Comparison of ENCODE assay signal across 8 mouse cellular contexts in genomic region chr6:47835984-47836521, GRCm38 (mm10). TPM values are rescaled to one million over a fixed set of nuclear protein-coding genes. Genes with fewer than 3 reads are reported as not detected.
DNase-seq lines count a peak whose midpoint lies in the region; ATAC-seq and TF ChIP-seq lines count a peak whose summit lies in the region.

No protein-coding gene starts in this region.

- no peaks in the 10 kb centered on the region for H3K27me3 ChIP-seq in embryonic facial prominence, embryonic 14.5 days (replicated peaks; ENCODE audit: control insufficient read depth, insufficient read depth, low read length)
- H3K27me3 ChIP-seq in heart, embryonic 13.5 days (replicated peaks): peaks cover 13% of the 10 kb centered on the region; the same call in 1 of the 2 replicates
- no peaks in the 10 kb centered on the region for H3K27me3 ChIP-seq in kidney, postnatal 0 days (ENCODE audit: insufficient read depth, low read length)
- H3K27me3 ChIP-seq in liver, embryonic 14.5 days (ENCODE audit: control insufficient read depth, insufficient read depth, low read length): no peaks in the 10 kb centered on the region
- no peaks in the 10 kb centered on the region for H3K27me3 ChIP-seq in splenic B cell, adult 2 months (ENCODE audit: control insufficient read depth, insufficient read depth, low read length, poor library complexity, severe bottlenecking)

- H3K4me3 ChIP-seq in embryonic facial prominence, embryonic 14.5 days (ENCODE audit: low read depth, low read length): peak overlapping the region; percentile 88
- H3K4me3 ChIP-seq in heart, embryonic 13.5 days: peak overlapping the region; percentile 87
- peak overlapping the region; percentile 83 for H3K4me3 ChIP-seq in kidney, postnatal 0 days (replicated peaks; ENCODE audit: low read depth, low read length)
- H3K4me3 ChIP-seq in liver, embryonic 14.5 days (ENCODE audit: insufficient read depth in 1 of 2, low read depth in 2 of 2, low read length in 2 of 2): peak overlapping the region; percentile 84 to 91

- TF ChIP-seq CTCF in kidney, postnatal 0 days (IDR thresholded peaks at IDR 0.05; ENCODE audit: low read depth): no peak
- TF ChIP-seq CTCF in liver, embryonic 14.5 days (IDR thresholded peaks at IDR 0.05; ENCODE audit: low read depth): peak; percentile 9; the same call in 1 of the 2 replicates

- H3K36me3 ChIP-seq in embryonic facial prominence, embryonic 14.5 days (ENCODE audit: control insufficient read depth, insufficient read depth, low read length): 0 out of 2 replicates have a peak, but pooled peaks cover 10% of the 10 kb centered on the region
- no peaks in the 10 kb centered on the region; the same call in 1 of the 2 replicates for H3K36me3 ChIP-seq in heart, embryonic 13.5 days
- H3K36me3 ChIP-seq in kidney, postnatal 0 days (ENCODE audit: insufficient read depth, low read length): no peaks in the 10 kb centered on the region
- H3K36me3 ChIP-seq in liver, embryonic 14.5 days (replicated peaks; ENCODE audit: control insufficient read depth, insufficient read depth, low read depth): no peaks in the 10 kb centered on the region
- H3K36me3 ChIP-seq in splenic B cell, adult 2 months (ENCODE audit: control insufficient read depth, insufficient read depth, low read length, poor library complexity, severe bottlenecking): no peaks in the 10 kb centered on the region; the same call in 1 of the 2 replicates

- H3K4me2 ChIP-seq in embryonic facial prominence, embryonic 14.5 days (ENCODE audit: low read depth, low read length): peak overlapping the region; percentile 66
- H3K4me2 ChIP-seq in heart, embryonic 13.5 days: peak overlapping the region; percentile 71
- peak overlapping the region; percentile 78 for H3K4me2 ChIP-seq in kidney, postnatal 0 days (ENCODE audit: low read length)
- peak overlapping the region; percentile 91 for H3K4me2 ChIP-seq in liver, embryonic 14.5 days (ENCODE audit: low read depth)

- peak overlapping the region; percentile 91 for H3K27ac ChIP-seq in embryonic facial prominence, embryonic 14.5 days (replicated peaks; ENCODE audit: low read depth, low read length)
- peak overlapping the region; percentile 93 for H3K27ac ChIP-seq in heart, embryonic 13.5 days (replicated peaks)
- H3K27ac ChIP-seq in kidney, postnatal 0 days: peak overlapping the region; percentile 97
- H3K27ac ChIP-seq in liver, embryonic 14.5 days: peak overlapping the region; percentile 53

- peak; percentile 63 to 68 for DNase-seq in B cell, adult 2 months
- DNase-seq in adrenal gland, postnatal 36 days: peak; percentile 71 to 77
- DNase-seq in embryonic facial prominence, embryonic 14.5 days (ENCODE audit: low spot score): peak; percentile 70
- peak; percentile 73 for DNase-seq in kidney, postnatal 0 days (ENCODE audit: low spot score)
- DNase-seq in liver, embryonic 14.5 days (ENCODE audit: low read depth in 3 of 3, low spot score in 3 of 3): peak in 1 of 3 experiments; percentile 40
- DNase-seq in naive thymus-derived CD4-positive, alpha-beta T cell, adult 2 months (ENCODE audit: low read depth): peak; percentile 72
- peak; percentile 48 for DNase-seq in splenic B cell, adult 2 months (ENCODE audit: low read depth, low spot score)

- TF ChIP-seq EP300 in liver, embryonic 14.5 days (IDR thresholded peaks at IDR 0.05; ENCODE audit: low read depth): no peak

- WGBS in embryonic facial prominence, embryonic 14.5 days: under 1% methylated on average over 34 of the region's 49 CpGs
- WGBS in heart, embryonic 13.5 days: under 1% methylated on average over 48 of the region's 49 CpGs
- WGBS in kidney, postnatal 0 days: under 1% methylated on average over 49 of the region's 49 CpGs
- WGBS in liver, embryonic 14.5 days (ENCODE audit: insufficient replicate concordance): under 1% methylated on average over 49 of the region's 49 CpGs

- peak overlapping the region; percentile 90 for H3K9ac ChIP-seq in embryonic facial prominence, embryonic 14.5 days (ENCODE audit: low read depth, low read length)
- peak overlapping the region; percentile 94 for H3K9ac ChIP-seq in heart, embryonic 13.5 days
- peak overlapping the region; percentile 93 for H3K9ac ChIP-seq in kidney, postnatal 0 days (ENCODE audit: low read depth, low read length)
- peak overlapping the region; percentile 88 for H3K9ac ChIP-seq in liver, embryonic 14.5 days (replicated peaks)

- peak; percentile 77 for ATAC-seq in embryonic facial prominence, embryonic 14.5 days (ENCODE audit: low read depth)
- ATAC-seq in heart, embryonic 13.5 days (ENCODE audit: extremely low read depth, insufficient number of reproducible peaks, low FRiP score, low TSS enrichment): peak; percentile 62; the same call in 1 of the 2 replicates
- peak; percentile 79 for ATAC-seq in kidney, postnatal 0 days (replicated peaks; ENCODE audit: low FRiP score, low read depth)
- peak; percentile 68 for ATAC-seq in liver, embryonic 14.5 days (ENCODE audit: insufficient read depth)

- H3K9me3 ChIP-seq in embryonic facial prominence, embryonic 14.5 days (ENCODE audit: control insufficient read depth, low read length): no peaks in the 10 kb centered on the region
- H3K9me3 ChIP-seq in heart, embryonic 13.5 days: no peaks in the 10 kb centered on the region
- no peaks in the 10 kb centered on the region for H3K9me3 ChIP-seq in kidney, postnatal 0 days (replicated peaks; ENCODE audit: low read length)
- H3K9me3 ChIP-seq in liver, embryonic 14.5 days (ENCODE audit: control insufficient read depth, low read length): no peaks in the 10 kb centered on the region

- H3K4me1 ChIP-seq in embryonic facial prominence, embryonic 14.5 days (ENCODE audit: control insufficient read depth, insufficient read depth, low read length): no peaks in the 10 kb centered on the region
- H3K4me1 ChIP-seq in heart, embryonic 13.5 days: peaks cover 15% of the 10 kb centered on the region
- H3K4me1 ChIP-seq in kidney, postnatal 0 days (replicated peaks; ENCODE audit: insufficient read depth, low read length): no peaks in the 10 kb centered on the region
- peaks cover 12 to 13% of the 10 kb centered on the region in 2 experiments; a peak in 3 of 4 replicates for H3K4me1 ChIP-seq in liver, embryonic 14.5 days (replicated peaks; ENCODE audit: control insufficient read depth in 2 of 2, insufficient read depth in 2 of 2, low read length in 1 of 2)

RNA-seq across cellular contexts. Expression of gene Zfp398, which starts 0.6 kb away (rescaled TPM):
- 10 to 100 TPM in 1 of 2 experiments, 1 to 10 TPM in 1; 9.9 to 13.3 TPM for total RNA-seq in adrenal gland, postnatal 36 days (2021)
- polyA plus RNA-seq in embryonic facial prominence, embryonic 14.5 days (2014; fragmentation: Nextera tagmentation; extraction: Ambion mirVana): 8.0 and 8.1 TPM in 2 replicates
- polyA plus RNA-seq in heart, embryonic 13.5 days (2015; fragmentation: Nextera tagmentation; extraction: Ambion mirVana): 3.7 TPM in 2 replicates
- 6.7 TPM in 2 replicates for polyA plus RNA-seq in kidney, postnatal 0 days (2015; fragmentation: Nextera tagmentation; extraction: Ambion mirVana)
- polyA plus RNA-seq in liver, embryonic 14.5 days (2012; rRNA removed): 1.4 and 1.7 TPM in 2 replicates
- 1.2 and 1.4 TPM in 2 replicates for polyA plus RNA-seq in liver, embryonic 14.5 days (2014; fragmentation: Nextera tagmentation; extraction: Ambion mirVana)

RNA-seq across cellular contexts. Expression of gene Zfp786, which starts 5.4 kb away (rescaled TPM):
- total RNA-seq in adrenal gland, postnatal 36 days (2021): 1 to 10 TPM in 1 of 2 experiments, under 1 TPM in 1; 0.83 to 1.4 TPM
- polyA plus RNA-seq in embryonic facial prominence, embryonic 14.5 days (2014; fragmentation: Nextera tagmentation; extraction: Ambion mirVana): 1.9 and 2.4 TPM in 2 replicates
- 1.2 TPM in 2 replicates for polyA plus RNA-seq in heart, embryonic 13.5 days (2015; fragmentation: Nextera tagmentation; extraction: Ambion mirVana)
- 1.9 and 2.1 TPM in 2 replicates for polyA plus RNA-seq in kidney, postnatal 0 days (2015; fragmentation: Nextera tagmentation; extraction: Ambion mirVana)
- polyA plus RNA-seq in liver, embryonic 14.5 days (2012; rRNA removed): 0.17 and 0.19 TPM in 2 replicates
- polyA plus RNA-seq in liver, embryonic 14.5 days (2014; fragmentation: Nextera tagmentation; extraction: Ambion mirVana): 0.24 and 0.39 TPM in 2 replicates

RNA-seq across cellular contexts. Expression of gene Pdia4, which starts 22.8 kb away (rescaled TPM):
- 10 to 100 TPM; 93.8 to 97.5 TPM for total RNA-seq in adrenal gland, postnatal 36 days (2021)
- polyA plus RNA-seq in embryonic facial prominence, embryonic 14.5 days (2014; fragmentation: Nextera tagmentation; extraction: Ambion mirVana): 262 and 270 TPM in 2 replicates
- polyA plus RNA-seq in heart, embryonic 13.5 days (2015; fragmentation: Nextera tagmentation; extraction: Ambion mirVana): 162 and 189 TPM in 2 replicates
- 209 and 245 TPM in 2 replicates for polyA plus RNA-seq in kidney, postnatal 0 days (2015; fragmentation: Nextera tagmentation; extraction: Ambion mirVana)
- 27.5 and 42.4 TPM in 2 replicates for polyA plus RNA-seq in liver, embryonic 14.5 days (2012; rRNA removed)
- 86.1 and 90.4 TPM in 2 replicates for polyA plus RNA-seq in liver, embryonic 14.5 days (2014; fragmentation: Nextera tagmentation; extraction: Ambion mirVana)

RNA-seq across cellular contexts. Expression of gene Zfp282, which starts 41.0 kb away (rescaled TPM):
- 10 to 100 TPM in 1 of 2 experiments, 1 to 10 TPM in 1; 9.9 to 11.2 TPM for total RNA-seq in adrenal gland, postnatal 36 days (2021)
- 13.6 and 15.7 TPM in 2 replicates for polyA plus RNA-seq in embryonic facial prominence, embryonic 14.5 days (2014; fragmentation: Nextera tagmentation; extraction: Ambion mirVana)
- 7.6 TPM in 2 replicates for polyA plus RNA-seq in heart, embryonic 13.5 days (2015; fragmentation: Nextera tagmentation; extraction: Ambion mirVana)
- 12.4 and 12.5 TPM in 2 replicates for polyA plus RNA-seq in kidney, postnatal 0 days (2015; fragmentation: Nextera tagmentation; extraction: Ambion mirVana)
- polyA plus RNA-seq in liver, embryonic 14.5 days (2012; rRNA removed): 2.1 and 2.4 TPM in 2 replicates
- polyA plus RNA-seq in liver, embryonic 14.5 days (2014; fragmentation: Nextera tagmentation; extraction: Ambion mirVana): 2.1 and 2.3 TPM in 2 replicates
